8 mouse cellular contexts compared by ENCODE assay signal in genomic region chr11:69757303-69758089, GRCm38 (mm10). TPM values are rescaled to one million over a fixed set of nuclear protein-coding genes. Genes with fewer than 3 reads are reported as not detected.
DNase-seq lines count a peak whose midpoint lies in the region; ATAC-seq lines count a peak whose summit lies in the region.

No protein-coding gene starts in this region.

- H3K4me1 ChIP-seq in forebrain, embryonic 15.5 days, result peaks cover 64% of the 10 kb centered on the region
- peaks cover 49% of the 10 kb centered on the region for H3K4me1 ChIP-seq in liver, embryonic 16.5 days (ENCODE audit: control insufficient read depth, low read depth, low read length)

- no peaks in the 10 kb centered on the region for H3K9me3 ChIP-seq in forebrain, embryonic 15.5 days
- H3K9me3 ChIP-seq in liver, embryonic 16.5 days (replicated peaks; ENCODE audit: control insufficient read depth, low read length), result no peaks in the 10 kb centered on the region

- peak; percentile 30 for ATAC-seq in CD4-positive, CD25-positive, alpha-beta regulatory T cell, adult 4 months
- no peak for ATAC-seq in forebrain, embryonic 15.5 days (replicated peaks)
- no peak for ATAC-seq in liver, embryonic 16.5 days (ENCODE audit: low read depth)

- DNase-seq in heart, adult 11 months, result peak; percentile 76
- no peak for DNase-seq in heart, adult 18-20 months
- no peak for DNase-seq in layer of hippocampus, postnatal 25 days (ENCODE audit: extremely low spot score in 1 of 2, low spot score in 1 of 2)
- DNase-seq in cerebellum, postnatal 4 days (ENCODE audit: low spot score in 2 of 2), result no peak
- DNase-seq in adipocyte (ENCODE audit: low spot score), result no peak

- peak overlapping the region; percentile 58 for H3K4me3 ChIP-seq in forebrain, embryonic 15.5 days
- H3K4me3 ChIP-seq in liver, embryonic 16.5 days (ENCODE audit: low read depth, low read length), result peak overlapping the region; percentile 71

- no peaks in the 10 kb centered on the region for H3K27me3 ChIP-seq in forebrain, embryonic 15.5 days
- no peaks in the 10 kb centered on the region for H3K27me3 ChIP-seq in liver, embryonic 16.5 days (ENCODE audit: control insufficient read depth, insufficient read depth, low read depth, low read length)

- H3K27ac ChIP-seq in forebrain, embryonic 15.5 days (replicated peaks), result peak overlapping the region; percentile 100
- H3K27ac ChIP-seq in liver, embryonic 16.5 days (ENCODE audit: low read length), result peak overlapping the region; percentile 97

- WGBS in forebrain, embryonic 15.5 days, result 43% methylated on average over 9 of the region's 9 CpGs
- 41% methylated on average over 9 of the region's 9 CpGs for WGBS in liver, embryonic 16.5 days (ENCODE audit: insufficient replicate concordance)

- no peaks in the 10 kb centered on the region for H3K36me3 ChIP-seq in forebrain, embryonic 15.5 days
- no peaks in the 10 kb centered on the region; the same call in 1 of the 2 replicates for H3K36me3 ChIP-seq in liver, embryonic 16.5 days (ENCODE audit: control insufficient read depth, insufficient read depth)

- H3K4me2 ChIP-seq in forebrain, embryonic 15.5 days (replicated peaks), result peak overlapping the region; percentile 83
- peak overlapping the region; percentile 93 for H3K4me2 ChIP-seq in liver, embryonic 16.5 days (ENCODE audit: low read depth, low read length)

- peak overlapping the region; percentile 75 for H3K9ac ChIP-seq in forebrain, embryonic 15.5 days (replicated peaks)
- peak overlapping the region; percentile 91 for H3K9ac ChIP-seq in liver, embryonic 16.5 days (ENCODE audit: low read depth, low read length)

RNA-seq across cellular contexts. Expression of gene Polr2a, which starts 0.9 kb away (rescaled TPM):
- total RNA-seq in heart, adult 18-20 months (2021), result 10 to 100 TPM; 27.4 to 33.4 TPM
- polyA plus RNA-seq in CD4-positive, CD25-positive, alpha-beta regulatory T cell, adult 4 months (2017; shearing (Covaris generic)), result 10 to 100 TPM; 25.6 to 36.0 TPM
- polyA plus RNA-seq in forebrain, embryonic 15.5 days (2015; fragmentation: Nextera tagmentation; extraction: Ambion mirVana), result 17.5 and 19.2 TPM in 2 replicates
- polyA plus RNA-seq in liver, embryonic 16.5 days (2015; fragmentation: Nextera tagmentation; extraction: Ambion mirVana), result 11.1 and 11.9 TPM in 2 replicates
- total RNA-seq in layer of hippocampus, postnatal 25 days (2021), result 10 to 100 TPM; 58.6 to 69.5 TPM

RNA-seq across cellular contexts. Expression of gene Slc35g3, which starts 4.3 kb away (rescaled TPM):
- total RNA-seq in heart, adult 18-20 months (2021), result not detected
- polyA plus RNA-seq in CD4-positive, CD25-positive, alpha-beta regulatory T cell, adult 4 months (2017; shearing (Covaris generic)), result not detected
- polyA plus RNA-seq in forebrain, embryonic 15.5 days (2015; fragmentation: Nextera tagmentation; extraction: Ambion mirVana), result 0.28 and 0.56 TPM in 2 replicates
- 0.07 TPM in 1 of 2 replicates, not detected in the other for polyA plus RNA-seq in liver, embryonic 16.5 days (2015; fragmentation: Nextera tagmentation; extraction: Ambion mirVana)
- not detected for total RNA-seq in layer of hippocampus, postnatal 25 days (2021)

RNA-seq across cellular contexts. Expression of gene Zbtb4, which starts 8.2 kb away (rescaled TPM):
- 10 to 100 TPM; 41.7 to 44.7 TPM for total RNA-seq in heart, adult 18-20 months (2021)
- 10 to 100 TPM; 11.2 to 11.8 TPM for polyA plus RNA-seq in CD4-positive, CD25-positive, alpha-beta regulatory T cell, adult 4 months (2017; shearing (Covaris generic))
- polyA plus RNA-seq in forebrain, embryonic 15.5 days (2015; fragmentation: Nextera tagmentation; extraction: Ambion mirVana), result 2.8 and 3.2 TPM in 2 replicates
- 0.61 and 0.81 TPM in 2 replicates for polyA plus RNA-seq in liver, embryonic 16.5 days (2015; fragmentation: Nextera tagmentation; extraction: Ambion mirVana)
- 100 to 1,000 TPM; 110 to 118 TPM for total RNA-seq in layer of hippocampus, postnatal 25 days (2021)

RNA-seq across cellular contexts. Expression of gene Chrnb1, which starts 38.2 kb away (rescaled TPM):
- total RNA-seq in heart, adult 18-20 months (2021), result 1 to 10 TPM; 2.0 to 4.6 TPM
- 1 to 10 TPM; 2.9 to 4.5 TPM for polyA plus RNA-seq in CD4-positive, CD25-positive, alpha-beta regulatory T cell, adult 4 months (2017; shearing (Covaris generic))
- polyA plus RNA-seq in forebrain, embryonic 15.5 days (2015; fragmentation: Nextera tagmentation; extraction: Ambion mirVana), result 1.2 and 1.4 TPM in 2 replicates
- polyA plus RNA-seq in liver, embryonic 16.5 days (2015; fragmentation: Nextera tagmentation; extraction: Ambion mirVana), result 0.61 and 0.96 TPM in 2 replicates
- 1 to 10 TPM in 1 of 2 experiments, under 1 TPM in 1; 0.79 to 1.1 TPM for total RNA-seq in layer of hippocampus, postnatal 25 days (2021)

RNA-seq across cellular contexts. Expression of gene Fgf11, which starts 44.2 kb away (rescaled TPM):
- 1 to 10 TPM; 2.6 to 3.0 TPM for total RNA-seq in heart, adult 18-20 months (2021)
- polyA plus RNA-seq in CD4-positive, CD25-positive, alpha-beta regulatory T cell, adult 4 months (2017; shearing (Covaris generic)), result not detected
- 6.2 and 6.7 TPM in 2 replicates for polyA plus RNA-seq in forebrain, embryonic 15.5 days (2015; fragmentation: Nextera tagmentation; extraction: Ambion mirVana)
- polyA plus RNA-seq in liver, embryonic 16.5 days (2015; fragmentation: Nextera tagmentation; extraction: Ambion mirVana), result 0.19 and 0.21 TPM in 2 replicates
- 10 to 100 TPM; 28.3 to 33.3 TPM for total RNA-seq in layer of hippocampus, postnatal 25 days (2021)
